Mouse (Mus musculus): Measurements from ENCODE around the gene Rusc2. TPM values are rescaled to one million over a fixed set of nuclear protein-coding genes. Genes with fewer than 3 reads are reported as not detected.

The Rusc2 gene
- polyA plus RNA-seq, 1 experiment from 2014 or later: 10.5 TPM

- WGBS: 72% methylated on average over 9 of the region's 9 CpGs
These were observed 8.2 kb downstream of the Rusc2 start for GRCm38 (mm10) chr4:43389845-43390440.

GRCm38 (mm10) chr4:43391521-43392050 lies 9.8 kb downstream of the Rusc2 start:
- Histone ChIP-seq H3K4me3 (no peak overlapping the region), H3K27ac (replicated peaks) (no peak overlapping the region), H3K9me3 (replicated peaks) (no peaks in the 10 kb centered on the region), H3K4me1 (peaks cover 8% of the 10 kb centered on the region; the same call in 1 of the 2 replicates), H3K36me3 (no peaks in the 10 kb centered on the region), H3K27me3 (ENCODE audit: low read depth, poor library complexity, severe bottlenecking) (no peaks in the 10 kb centered on the region)
- DNase-seq (ENCODE audit: low spot score): no peak
- WGBS: 82% methylated on average over 3 of the region's 3 CpGs

More at GRCm38 (mm10) chr4:43389845-43390440, 8.2 kb downstream of the Rusc2 start:
- Histone ChIP-seq H3K4me1 (peaks cover 8% of the 10 kb centered on the region; the same call in 1 of the 2 replicates), H3K27me3 (ENCODE audit: low read depth, poor library complexity, severe bottlenecking) (no peaks in the 10 kb centered on the region), H3K36me3 (no peaks in the 10 kb centered on the region), H3K4me3 (no peak overlapping the region), H3K27ac (replicated peaks) (no peak overlapping the region), H3K9me3 (replicated peaks) (no peaks in the 10 kb centered on the region)
- DNase-seq (ENCODE audit: low spot score): no peak

DNA sequence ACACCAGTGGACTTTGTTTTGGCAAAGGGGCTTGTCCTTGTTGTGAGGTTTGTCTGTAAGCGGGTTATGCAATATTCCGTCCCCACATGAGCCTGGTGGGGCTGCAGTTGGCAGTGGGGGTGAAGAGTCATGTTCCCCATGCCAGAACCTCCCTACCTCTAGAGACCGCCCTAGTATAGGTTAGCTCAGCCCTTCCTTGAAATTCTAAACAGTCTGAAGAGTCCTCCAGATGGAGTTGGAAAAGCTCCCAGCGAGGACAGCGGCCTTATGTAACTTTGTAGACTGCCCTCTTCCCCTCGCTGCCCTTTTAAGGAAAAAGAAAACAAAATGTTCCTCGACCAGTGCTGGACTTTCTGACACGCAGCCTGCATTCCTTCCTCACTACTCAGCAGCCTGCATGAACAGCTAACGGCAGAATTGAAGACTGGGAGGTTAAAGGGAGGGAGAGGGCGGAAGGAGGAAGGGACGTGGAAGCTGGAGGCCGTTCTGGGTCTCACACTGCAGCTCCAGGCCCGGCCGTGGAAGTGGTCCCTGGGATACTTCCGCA lies 12.6 kb downstream of the Rusc2 start:
- 65% methylated on average over 15 of the region's 15 CpGs for WGBS
- Histone ChIP-seq H3K27ac (replicated peaks) (peak overlapping the region; percentile 46), H3K9me3 (replicated peaks) (no peaks in the 10 kb centered on the region), H3K4me1 (peaks cover 23% of the 10 kb centered on the region), H3K4me3 (no peak overlapping the region), H3K36me3 (no peaks in the 10 kb centered on the region), H3K27me3 (ENCODE audit: low read depth, poor library complexity, severe bottlenecking) (no peaks in the 10 kb centered on the region)
- DNase-seq (ENCODE audit: low spot score): no peak

- Histone ChIP-seq H3K27ac (replicated peaks) (peak overlapping the region; percentile 46; the same call in 1 of the 2 replicates), H3K27me3 (ENCODE audit: low read depth, poor library complexity, severe bottlenecking) (no peaks in the 10 kb centered on the region), H3K4me1 (peaks cover 24% of the 10 kb centered on the region), H3K4me3 (no peak overlapping the region), H3K9me3 (replicated peaks) (no peaks in the 10 kb centered on the region), H3K36me3 (no peaks in the 10 kb centered on the region)
- WGBS: 91% methylated on average over 5 of the region's 5 CpGs
- no peak for DNase-seq (ENCODE audit: low spot score)
These were observed 13.4 kb downstream of the Rusc2 start for GRCm38 (mm10) chr4:43395147-43395546.

- Histone ChIP-seq H3K4me3 (no peak overlapping the region), H3K27ac (replicated peaks) (no peak overlapping the region), H3K9me3 (replicated peaks) (no peaks in the 10 kb centered on the region), H3K36me3 (no peaks in the 10 kb centered on the region), H3K4me1 (peaks cover 31% of the 10 kb centered on the region), H3K27me3 (ENCODE audit: low read depth, poor library complexity, severe bottlenecking) (no peaks in the 10 kb centered on the region)
- 79% methylated on average over 9 of the region's 9 CpGs for WGBS
- no peak for DNase-seq (ENCODE audit: low spot score)
These were observed 14.1 kb downstream of the Rusc2 start for GRCm38 (mm10) chr4:43395836-43396235.

DNA sequence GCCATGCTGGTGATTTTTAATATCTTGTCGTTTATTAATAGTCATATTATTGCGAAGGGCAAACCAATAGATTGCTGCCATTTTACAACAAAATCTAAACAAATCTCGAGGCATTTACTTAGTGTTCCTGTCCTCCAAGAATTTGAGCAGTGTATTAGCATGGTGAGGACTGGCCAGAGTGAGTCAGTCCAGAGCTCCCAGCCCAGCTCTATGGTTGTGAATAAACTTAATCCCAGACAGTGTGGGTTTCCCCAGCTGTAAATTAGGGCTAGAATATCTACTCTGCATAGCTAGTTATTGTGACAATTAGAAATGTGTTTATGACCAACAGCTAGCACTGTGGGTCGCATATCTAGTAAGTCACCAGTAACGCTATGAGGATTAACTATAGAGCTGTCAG lies 14.6 kb downstream of the Rusc2 start:
- 87% methylated on average over 5 of the region's 5 CpGs for WGBS

GRCm38 (mm10) chr4:43398014-43398413 lies 16.2 kb downstream of the Rusc2 start:
- H3K4me1 ChIP-seq: peaks cover 39% of the 10 kb centered on the region
- 89% methylated on average over 4 of the region's 4 CpGs for WGBS
- no peaks in the 10 kb centered on the region for H3K9me3 ChIP-seq (replicated peaks)
- no peaks in the 10 kb centered on the region for H3K36me3 ChIP-seq
- H3K27ac ChIP-seq (replicated peaks): no peak overlapping the region
- no peak overlapping the region for H3K4me3 ChIP-seq
- DNase-seq (ENCODE audit: low spot score): no peak
- H3K27me3 ChIP-seq (ENCODE audit: low read depth, poor library complexity, severe bottlenecking): no peaks in the 10 kb centered on the region

More for the DNA sequence above, 14.6 kb downstream of the Rusc2 start:
- no peaks in the 10 kb centered on the region for H3K27me3 ChIP-seq (ENCODE audit: low read depth, poor library complexity, severe bottlenecking)
- no peak overlapping the region for H3K27ac ChIP-seq (replicated peaks)
- H3K4me3 ChIP-seq: no peak overlapping the region
- H3K4me1 ChIP-seq: peaks cover 36% of the 10 kb centered on the region
- no peaks in the 10 kb centered on the region for H3K9me3 ChIP-seq (replicated peaks)
- DNase-seq (ENCODE audit: low spot score): no peak
- H3K36me3 ChIP-seq: no peaks in the 10 kb centered on the region

- no peak for DNase-seq (ENCODE audit: low spot score)
- Histone ChIP-seq H3K27ac (replicated peaks) (0 out of 2 replicates have a peak overlapping the region, but pooled peaks have one; percentile 46), H3K4me3 (no peak overlapping the region), H3K36me3 (no peaks in the 10 kb centered on the region), H3K27me3 (ENCODE audit: low read depth, poor library complexity, severe bottlenecking) (no peaks in the 10 kb centered on the region), H3K4me1 (peaks cover 39% of the 10 kb centered on the region), H3K9me3 (replicated peaks) (no peaks in the 10 kb centered on the region)
- WGBS: 77% methylated on average over 17 of the region's 17 CpGs
These were observed 17.1 kb downstream of the Rusc2 start for GRCm38 (mm10) chr4:43398829-43399331.

- no peak overlapping the region for H3K27ac ChIP-seq (replicated peaks)
- no peak overlapping the region for H3K4me3 ChIP-seq
- H3K27me3 ChIP-seq (ENCODE audit: low read depth, poor library complexity, severe bottlenecking): no peaks in the 10 kb centered on the region
- H3K4me1 ChIP-seq: peaks cover 32% of the 10 kb centered on the region
- H3K36me3 ChIP-seq: no peaks in the 10 kb centered on the region
- 89% methylated on average over 31 of the region's 31 CpGs for WGBS
- DNase-seq (ENCODE audit: low spot score): no peak
- no peaks in the 10 kb centered on the region for H3K9me3 ChIP-seq (replicated peaks)
These were observed 17.8 kb downstream of the Rusc2 start for GRCm38 (mm10) chr4:43399391-43400131.

DNA sequence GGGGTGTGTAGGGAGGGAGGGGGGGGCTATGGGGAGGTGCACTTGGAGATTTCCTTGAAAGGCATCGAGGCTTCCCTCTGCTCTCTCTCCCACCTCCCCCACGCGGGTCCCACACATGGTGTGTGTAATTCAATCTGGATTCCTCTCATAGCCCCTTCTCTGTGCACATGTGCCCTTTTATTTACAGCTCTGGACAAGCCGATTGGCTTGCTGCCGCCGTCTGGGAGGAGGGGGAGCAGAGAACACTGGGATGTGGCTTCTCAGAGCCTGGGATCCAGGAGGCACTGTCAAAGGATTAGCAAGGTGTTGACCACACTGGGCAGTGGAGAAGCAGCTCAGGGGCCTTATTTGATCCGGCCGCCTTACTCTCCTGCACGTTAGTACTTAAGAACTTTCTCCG lies 19.2 kb downstream of the Rusc2 start:
- Histone ChIP-seq H3K27me3 (ENCODE audit: low read depth, poor library complexity, severe bottlenecking) (no peaks in the 10 kb centered on the region), H3K9me3 (replicated peaks) (no peaks in the 10 kb centered on the region), H3K27ac (replicated peaks) (peak overlapping the region; percentile 46), H3K36me3 (no peaks in the 10 kb centered on the region), H3K4me3 (no peak overlapping the region), H3K4me1 (peaks cover 38% of the 10 kb centered on the region)
- peak; percentile 33 for DNase-seq (ENCODE audit: low spot score)
- WGBS: 37% methylated on average over 10 of the region's 10 CpGs

DNA sequence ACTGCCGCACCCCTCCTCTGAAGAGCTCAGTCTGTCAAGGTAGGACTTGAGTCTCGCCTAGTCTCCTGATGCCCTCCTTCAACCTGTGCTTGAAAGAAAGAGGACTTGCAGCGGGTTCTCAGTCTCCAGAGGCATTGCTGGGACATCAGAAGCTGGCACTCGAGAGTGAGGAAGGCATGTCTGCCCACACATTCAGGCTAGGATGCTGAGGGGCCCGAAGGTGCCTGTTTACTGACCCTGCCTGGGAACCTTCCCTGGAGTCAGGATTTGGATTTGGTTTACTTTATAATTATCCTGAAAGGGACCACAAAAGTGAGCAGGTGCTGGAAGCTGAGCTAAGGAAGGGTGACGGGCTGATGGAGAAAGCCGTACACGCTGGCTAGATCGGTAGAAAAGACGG lies 19.7 kb downstream of the Rusc2 start:
- no peaks in the 10 kb centered on the region for H3K9me3 ChIP-seq (replicated peaks)
- no peaks in the 10 kb centered on the region for H3K36me3 ChIP-seq
- H3K27ac ChIP-seq (replicated peaks): peak overlapping the region; percentile 46; the same call in 1 of the 2 replicates
- DNase-seq (ENCODE audit: low spot score): no peak
- WGBS: 84% methylated on average over 10 of the region's 10 CpGs
- H3K4me3 ChIP-seq: no peak overlapping the region
- H3K27me3 ChIP-seq (ENCODE audit: low read depth, poor library complexity, severe bottlenecking): no peaks in the 10 kb centered on the region
- H3K4me1 ChIP-seq: peaks cover 44% of the 10 kb centered on the region

GRCm38 (mm10) chr4:43402212-43402611 lies 20.4 kb downstream of the Rusc2 start:
- Histone ChIP-seq H3K4me1 (peaks cover 51% of the 10 kb centered on the region), H3K36me3 (no peaks in the 10 kb centered on the region), H3K9me3 (replicated peaks) (no peaks in the 10 kb centered on the region), H3K27ac (replicated peaks) (0 out of 2 replicates have a peak overlapping the region, but pooled peaks have one; percentile 6), H3K4me3 (no peak overlapping the region), H3K27me3 (ENCODE audit: low read depth, poor library complexity, severe bottlenecking) (no peaks in the 10 kb centered on the region)
- WGBS: 89% methylated on average over 9 of the region's 9 CpGs
- no peak for DNase-seq (ENCODE audit: low spot score)

Measured in midbrain, embryonic 10.5 days (tissue).